Mouse (Mus musculus) cerebellum, adult 18-20 months (tissue): ENCODE data around the gene Inhbe.
A peak's percentile ranks its signal among the peaks of the same experiment; 100 is the strongest.
"Not testable (repeated sequence)": the region's sequence is repeated elsewhere in the genome, so short reads cannot be mapped to it uniquely, and the experiment has no call there.

Experiments
- DNase-seq, 2 experiments: peaks; one replicate each; pipeline ENCODE4 v3.0.0; 2021

The Inhbe gene

DNA sequence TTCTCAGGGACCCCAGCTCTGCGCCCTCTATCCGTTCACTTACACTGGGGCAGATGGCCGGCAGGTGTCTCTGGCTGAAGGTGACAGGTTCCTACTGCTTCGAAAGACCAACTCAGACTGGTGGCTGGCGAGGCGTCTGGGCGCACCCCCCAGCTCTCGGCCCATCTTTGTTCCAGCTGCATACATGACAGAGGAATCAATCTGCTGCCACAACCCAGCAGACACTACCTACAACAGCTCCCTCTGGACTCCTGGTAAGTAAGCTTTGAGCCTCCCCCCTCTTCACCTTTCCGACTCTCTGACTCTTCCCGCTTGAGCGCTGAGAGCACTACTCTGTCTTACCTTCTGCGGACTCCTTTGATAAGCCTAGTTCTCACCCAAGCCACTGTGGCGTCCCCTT lies 32.0 kb downstream of the Inhbe start:
- DNase-seq, result no peak

DNA sequence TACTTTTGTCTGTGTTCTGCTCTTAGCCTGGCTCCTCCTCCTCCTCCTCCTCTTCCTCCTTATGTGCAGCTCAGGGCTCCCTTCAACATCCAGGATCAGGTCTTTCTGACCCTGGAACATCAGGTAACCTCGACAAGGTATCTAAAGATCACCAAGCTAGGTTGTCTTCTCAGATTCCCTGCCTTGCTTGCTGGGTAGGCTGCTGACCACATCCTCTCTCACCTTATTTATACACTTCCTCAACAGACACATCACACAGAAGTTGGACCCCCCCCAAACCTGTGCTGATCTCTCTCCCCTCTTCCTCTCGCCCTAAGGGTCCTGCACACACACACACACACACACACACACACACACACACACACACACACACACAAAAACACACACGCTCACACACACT lies 32.6 kb downstream of the Inhbe start, which contains the start of gene Arhgap9:
Gene Arhgap9, plus strand, starts transcription at position 344 of the 400 bp plus-strand sequence.
- DNase-seq, result no peak

DNA sequence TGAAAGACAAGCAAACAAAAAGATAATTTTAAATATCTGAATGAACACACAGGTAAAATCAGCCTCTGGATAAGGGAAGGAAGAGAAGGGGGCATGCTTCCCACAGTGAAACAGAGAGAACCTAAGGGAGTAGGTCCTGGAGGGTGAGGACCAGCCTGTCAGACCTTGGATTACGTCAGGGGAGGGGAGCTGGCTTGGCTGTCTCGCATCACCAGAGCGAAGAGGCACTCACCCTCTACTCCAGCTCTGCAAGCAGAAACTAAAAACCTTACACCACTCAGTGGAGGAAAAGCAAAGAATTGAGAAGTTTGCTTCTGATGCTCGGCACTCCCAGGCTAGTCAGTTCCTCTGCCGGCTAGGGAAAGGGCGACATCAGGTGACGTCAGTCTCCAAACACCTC lies 34.2 kb downstream of the Inhbe start:
- no peak for DNase-seq

DNA sequence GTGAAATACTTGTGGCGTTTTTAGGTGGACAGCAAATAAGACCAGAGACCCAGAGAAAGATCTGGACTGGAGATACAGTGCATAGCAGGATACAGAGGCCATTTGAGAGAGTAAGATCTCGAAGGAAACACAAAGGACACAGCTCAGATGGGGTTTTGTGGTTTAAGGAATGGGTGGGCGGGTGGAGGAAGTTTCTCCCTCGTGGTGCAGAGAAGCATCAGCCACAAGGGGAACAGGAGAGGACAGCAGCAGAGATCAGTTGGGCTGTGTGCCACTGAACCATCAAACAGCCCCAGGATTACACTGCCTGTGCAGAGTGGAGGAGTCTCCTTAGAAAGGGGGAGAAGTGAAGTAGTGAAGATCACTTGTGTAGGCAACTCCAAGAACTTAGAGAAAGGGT lies 36.2 kb downstream of the Inhbe start:
- DNase-seq, result no peak

DNA sequence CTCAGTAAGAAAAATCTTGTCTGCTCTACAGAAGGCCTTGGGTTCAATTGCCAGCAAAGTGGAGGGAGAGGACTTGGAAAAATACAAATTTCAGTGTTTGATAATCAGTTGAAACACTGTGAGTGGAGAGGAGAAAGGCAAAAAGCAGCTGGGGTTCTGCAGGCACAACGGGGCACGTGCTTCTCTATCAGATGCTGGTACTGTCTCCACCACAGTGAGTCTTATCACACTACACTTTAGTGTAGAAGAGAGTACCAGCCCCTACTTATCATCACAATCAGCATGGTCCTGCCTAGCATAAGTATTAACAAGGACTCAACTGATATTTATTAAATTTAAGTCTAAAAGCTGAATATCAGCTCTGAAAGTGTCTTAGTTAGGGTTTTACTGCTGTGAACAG lies 36.9 kb downstream of the Inhbe start:
- DNase-seq, result no peak

DNA sequence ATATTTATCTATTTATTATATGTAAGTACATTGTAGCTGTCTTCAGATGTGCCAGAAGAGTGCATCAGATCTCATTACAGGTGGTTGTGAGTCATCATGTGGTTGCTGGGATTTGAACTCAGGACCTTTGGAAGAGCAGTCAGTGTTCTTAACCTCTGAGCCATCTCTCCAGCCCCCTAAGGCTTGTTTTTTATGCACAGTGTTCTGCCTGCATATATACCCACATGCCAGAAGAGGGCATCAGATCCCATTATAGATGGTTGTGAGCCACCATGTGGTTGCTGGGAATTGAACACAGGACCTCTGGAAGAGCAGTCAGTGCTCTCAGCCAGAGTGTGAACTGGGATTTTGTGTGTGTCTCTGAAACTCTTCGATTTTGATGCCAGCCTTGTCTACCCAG lies 39.3 kb downstream of the Inhbe start:
- DNase-seq, result not testable (repeated sequence)

DNA sequence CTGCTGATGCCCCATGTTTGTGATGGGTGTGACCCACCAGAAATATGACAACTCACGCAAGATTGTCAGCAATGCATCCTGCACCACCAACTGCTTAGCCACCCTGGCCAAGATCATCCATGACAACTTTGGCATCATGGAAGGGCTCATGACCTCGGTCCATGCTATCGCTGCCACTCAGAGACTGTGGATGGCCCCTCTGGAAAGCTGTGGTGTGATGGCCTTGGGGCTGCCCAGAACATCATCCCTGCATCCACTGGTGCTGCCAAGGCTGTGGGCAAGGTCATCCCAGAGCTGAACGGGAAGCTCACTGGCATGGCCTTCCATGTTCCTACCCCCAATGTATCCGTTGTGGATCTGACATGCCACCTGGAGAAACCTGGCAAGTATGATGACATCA lies 40.7 kb downstream of the Inhbe start:
- not testable (repeated sequence) for DNase-seq

DNA sequence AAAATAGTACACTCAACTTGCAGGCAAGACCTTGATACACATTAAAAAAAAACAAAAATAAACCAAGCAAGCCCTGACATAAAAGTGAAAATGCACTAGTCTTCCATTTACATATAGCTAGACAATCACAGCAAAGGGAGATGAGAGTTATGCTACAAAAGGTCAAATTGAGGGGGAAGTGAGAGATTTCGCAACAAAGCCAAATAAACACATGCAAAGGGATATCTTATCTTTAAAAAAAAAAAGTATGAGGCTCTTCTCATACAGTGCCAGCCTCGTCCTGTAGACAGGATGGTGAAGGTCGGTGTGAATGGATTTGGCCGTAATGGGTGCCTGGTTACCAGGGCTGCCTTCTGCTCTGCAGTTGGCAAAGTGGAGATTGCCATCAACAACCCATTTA lies 41.4 kb downstream of the Inhbe start:
- DNase-seq, result no peak

DNA sequence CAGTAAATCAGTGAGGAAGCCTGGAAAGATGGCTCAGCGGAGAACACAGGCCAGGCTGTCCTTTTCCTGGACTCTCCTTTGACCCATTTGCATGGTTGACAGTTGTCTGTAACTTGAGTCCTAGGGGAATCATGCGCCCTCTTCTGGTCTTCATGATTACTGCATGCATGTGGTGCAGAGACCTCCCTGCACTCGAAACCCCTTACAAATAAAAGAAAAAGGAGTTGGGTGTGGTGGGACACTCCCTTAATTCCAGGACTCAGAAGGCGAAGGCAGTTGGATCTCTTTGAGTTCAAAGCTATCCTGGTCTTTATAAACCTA lies 41.9 kb downstream of the Inhbe start:
- peak; percentile 84 to 87 for DNase-seq

DNA sequence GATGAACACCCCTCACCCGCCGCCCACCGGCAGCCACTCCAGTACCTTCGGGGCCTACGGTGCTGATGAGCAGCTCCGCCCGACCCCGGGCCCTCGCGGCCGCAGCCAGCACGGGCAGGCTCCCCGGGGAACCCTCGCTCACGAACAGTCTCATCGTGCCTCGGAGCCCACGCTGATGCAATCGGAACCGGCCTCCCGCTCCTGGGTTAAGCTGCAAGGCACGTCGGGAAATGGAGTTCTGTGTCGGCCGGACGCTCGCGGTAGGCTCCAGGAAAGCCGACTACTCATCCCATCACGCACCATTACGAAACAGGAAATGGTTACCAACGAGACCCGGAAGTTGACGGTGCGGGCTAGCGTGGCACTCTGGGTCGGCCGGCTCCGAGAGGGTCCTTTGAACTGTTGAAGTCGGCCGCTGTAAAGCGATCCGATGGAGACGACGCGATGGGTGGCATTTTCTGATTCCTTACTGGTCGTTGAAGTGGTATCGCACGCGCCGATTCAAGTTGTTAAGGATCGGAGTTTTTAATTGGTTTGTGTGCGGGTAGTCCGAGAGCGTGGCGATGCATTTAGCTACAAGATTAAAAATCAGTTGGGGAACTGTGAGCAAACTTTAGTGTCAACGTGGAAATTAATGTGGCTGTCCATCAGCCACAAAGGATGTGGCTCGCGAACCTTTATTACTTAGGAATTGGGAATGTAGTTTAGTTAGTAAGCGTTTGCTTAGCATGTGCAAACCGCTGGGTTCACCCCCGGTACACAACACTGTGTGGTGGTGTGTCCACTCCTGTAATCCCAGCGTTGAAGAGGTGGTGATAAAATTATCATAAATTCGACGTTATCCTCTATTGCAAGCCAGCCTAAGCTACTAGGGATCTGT lies 42.5 kb downstream of the Inhbe start, which contains the start of gene Mars:
Gene Mars, minus strand, starts transcription at position 311 of the 880 bp plus-strand sequence.
- DNase-seq, result peak; percentile 94 to 98

DNA sequence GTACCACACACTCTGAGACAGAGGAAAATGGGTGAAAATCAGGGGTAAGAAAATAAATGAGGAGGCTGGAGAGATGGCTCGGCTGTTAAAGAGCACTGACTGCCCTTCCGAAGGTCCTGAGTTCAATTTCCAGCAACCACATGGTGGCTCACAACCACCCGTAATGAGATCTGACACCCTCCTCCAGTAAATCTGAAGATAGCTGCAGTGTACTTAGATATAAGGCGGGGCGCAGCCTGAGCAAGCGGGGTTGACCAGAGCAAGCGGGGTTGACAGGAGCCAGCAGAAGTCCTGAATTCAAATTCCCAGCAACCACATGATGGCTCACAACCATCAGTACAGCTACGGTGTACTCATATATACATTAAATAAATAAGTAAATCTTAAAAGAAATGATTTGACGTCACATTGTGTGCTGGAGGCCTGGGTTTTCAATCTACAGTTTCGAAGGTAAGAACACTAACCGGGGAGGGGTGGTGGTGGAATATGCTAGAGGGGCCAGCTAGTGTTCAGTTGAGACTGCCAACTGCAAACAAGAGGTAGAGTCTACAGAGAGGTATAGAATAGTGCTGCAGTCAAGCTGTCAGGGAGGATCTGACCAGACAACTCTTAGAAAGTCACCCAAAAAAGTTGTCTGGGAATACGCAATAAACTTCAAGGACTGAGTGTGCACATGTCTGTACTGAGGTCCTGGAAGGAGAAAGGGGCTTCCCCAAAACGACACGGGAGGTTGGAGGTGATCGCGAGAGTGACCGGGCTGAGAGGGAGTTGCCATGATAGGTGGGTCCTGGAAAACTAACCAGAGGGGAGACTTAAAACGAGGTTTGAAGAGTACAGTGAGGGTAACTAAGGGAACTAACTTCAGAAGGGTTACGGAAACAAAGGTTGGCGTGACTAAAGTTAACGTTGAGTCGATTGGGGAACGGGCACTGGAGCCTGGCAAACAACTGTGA lies 43.4 kb downstream of the Inhbe start:
- DNase-seq, result no peak

DNA sequence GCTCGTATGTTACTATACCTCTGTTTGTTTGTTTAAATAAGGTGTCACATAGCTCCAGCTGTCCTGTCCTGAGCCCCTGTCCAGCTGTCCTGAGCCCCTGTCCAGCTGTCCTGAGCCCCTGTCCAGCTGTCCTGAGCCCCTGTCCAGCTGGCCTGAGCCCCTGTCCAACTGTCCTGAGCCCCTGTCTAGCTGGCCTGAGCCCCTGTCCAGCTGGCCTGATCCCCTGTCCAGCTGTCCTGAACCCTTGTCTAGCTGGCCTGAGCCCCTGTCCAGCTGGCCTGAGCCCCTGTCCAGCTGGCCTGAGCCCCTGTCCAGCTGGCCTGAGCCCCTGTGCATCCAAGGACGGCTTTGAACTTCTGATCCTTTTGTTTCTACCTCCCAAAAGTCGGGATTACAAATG lies 45.0 kb downstream of the Inhbe start:
- not testable (repeated sequence) for DNase-seq

DNA sequence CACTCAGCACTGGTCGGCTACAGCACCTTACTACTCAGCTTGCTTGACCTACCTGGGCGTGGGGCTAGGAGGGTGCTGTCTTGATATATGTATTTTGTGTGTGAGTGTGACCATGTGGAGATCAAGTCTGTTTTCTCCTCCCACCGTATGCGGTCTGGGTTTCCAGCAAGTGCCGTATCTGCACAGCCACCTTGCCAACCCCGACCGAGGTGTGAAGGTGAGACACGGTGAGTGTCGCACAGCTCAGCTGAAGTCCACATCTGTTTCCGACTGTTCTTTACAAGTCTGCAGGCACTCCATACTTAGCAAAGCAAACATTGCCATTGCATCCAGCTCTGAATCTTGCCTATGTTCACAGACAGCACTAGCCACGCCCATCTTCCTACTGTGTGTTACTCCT lies 51.1 kb downstream of the Inhbe start:
- no peak for DNase-seq

DNA sequence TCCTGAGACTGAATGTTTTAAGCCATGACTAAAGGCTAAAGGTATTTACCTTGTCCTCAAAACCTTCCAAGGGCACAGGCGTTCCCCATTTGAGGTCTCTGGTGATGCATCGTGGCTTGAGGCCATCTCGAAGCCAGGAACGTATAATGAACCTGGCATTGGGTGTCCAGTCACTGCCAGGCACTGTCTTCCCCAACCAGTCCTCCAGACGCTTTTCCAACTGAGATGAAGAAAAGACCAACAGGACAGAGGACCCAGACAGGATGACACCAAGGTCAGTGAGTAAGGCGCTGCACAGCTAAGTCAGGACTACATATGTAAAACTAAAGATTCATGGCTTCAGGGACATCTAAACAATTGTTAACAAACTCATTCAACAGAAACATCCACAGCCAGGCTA lies 53.9 kb downstream of the Inhbe start:
- DNase-seq, result no peak
